Mouse (Mus musculus) erythroblast, adult 5-6 weeks (primary cell): ENCODE results near the gene Sdcbp2. TPM values are rescaled to one million over a fixed set of nuclear protein-coding genes. Genes with fewer than 3 reads are reported as not detected.

Source experiments
- ATAC-seq: replicated peaks from 2 replicates; pipeline ENCODE4 v1.8.0; 2016; ENCODE audit warnings: moderate number of reproducible peaks, mild to moderate bottlenecking, moderate TSS enrichment, inconsistent platforms; ENCODE audit not compliant: poor library complexity, low FRiP score, severe bottlenecking
- total RNA-seq, 2 experiments: library from RNA; stranded (forward) in 1 of 2; stranded (reverse) in 1 of 2; fragments of 150-400 nt in 1 of 2; fragments of 200-764, 138-1000 nt in 1 of 2; gene quantifications; 2 replicates each; pipeline versions ENCODE4 v1.2.3 to v1.2.4; 2015 to 2017; ENCODE audit warnings: low replicate concordance in 2 of 2

Sdcbp2 gene
- total RNA-seq, 2 experiments from 2014 or later: not detected

GRCm38 (mm10) chr2:151626296-151626695 is 53.9 kb downstream of the Sdcbp2 start:
- no peak for ATAC-seq

- ATAC-seq: no peak
Measured at GRCm38 (mm10) chr2:151628011-151628410, 55.6 kb downstream of the Sdcbp2 start.

- ATAC-seq: no peak
Measured at GRCm38 (mm10) chr2:151629310-151629709, 56.9 kb downstream of the Sdcbp2 start.

- ATAC-seq: no peak
Measured at GRCm38 (mm10) chr2:151631406-151632158, 59.2 kb downstream of the Sdcbp2 start.

GRCm38 (mm10) chr2:151632159-151632814 is 59.9 kb downstream of the Sdcbp2 start, which contains the start of gene Snph:
TSS of gene Snph (minus strand) at chr2:151632593.
- no peak for ATAC-seq

- ATAC-seq: no peak
Measured at GRCm38 (mm10) chr2:151632982-151633381, 60.6 kb downstream of the Sdcbp2 start.

GRCm38 (mm10) chr2:151634903-151635302 is 62.5 kb downstream of the Sdcbp2 start:
- ATAC-seq: no peak

GRCm38 (mm10) chr2:151635362-151636014 is 63.1 kb downstream of the Sdcbp2 start:
- no peak for ATAC-seq

- no peak for ATAC-seq
Measured at GRCm38 (mm10) chr2:151636015-151636402, 63.6 kb downstream of the Sdcbp2 start.

Other genes starting within 250 kb of the Sdcbp2 start
- gene 4921509C19Rik, start 96.5 kb upstream of the Sdcbp2 start, total RNA-seq (2015; ENCODE audit: low replicate concordance): not detected in 2 replicates
- gene 4921509C19Rik, start 96.5 kb upstream of the Sdcbp2 start, total RNA-seq (2017; ENCODE audit: low replicate concordance): not detected in 2 replicates
- gene Nsfl1c, start 78.4 kb upstream of the Sdcbp2 start, total RNA-seq (2015; ENCODE audit: low replicate concordance): 4.8 and 16.1 TPM in 2 replicates
- gene Nsfl1c, start 78.4 kb upstream of the Sdcbp2 start, total RNA-seq (2017; ENCODE audit: low replicate concordance): 14.5 and 15.8 TPM in 2 replicates
- gene Fkbp1a, start 30.1 kb upstream of the Sdcbp2 start, total RNA-seq (2015; ENCODE audit: low replicate concordance): 11.3 and 18.0 TPM in 2 replicates
- 1.3 and 2.8 TPM in 2 replicates for gene Fkbp1a, start 30.1 kb upstream of the Sdcbp2 start, total RNA-seq (2017; ENCODE audit: low replicate concordance)
- not detected in 2 replicates for gene Snph, start 60.0 kb downstream of the Sdcbp2 start, total RNA-seq (2015; ENCODE audit: low replicate concordance)
- gene Snph, start 60.0 kb downstream of the Sdcbp2 start, total RNA-seq (2017; ENCODE audit: low replicate concordance): not detected in 2 replicates
- not detected in 2 replicates for gene Rad21l, start 95.9 kb downstream of the Sdcbp2 start, total RNA-seq (2015; ENCODE audit: low replicate concordance)
- not detected in 2 replicates for gene Rad21l, start 95.9 kb downstream of the Sdcbp2 start, total RNA-seq (2017; ENCODE audit: low replicate concordance)
- not detected in 2 replicates for gene Tmem74b, start 129.4 kb downstream of the Sdcbp2 start, total RNA-seq (2015; ENCODE audit: low replicate concordance)
- not detected in 2 replicates for gene Tmem74b, start 129.4 kb downstream of the Sdcbp2 start, total RNA-seq (2017; ENCODE audit: low replicate concordance)
- gene Psmf1, start 171.6 kb downstream of the Sdcbp2 start, total RNA-seq (2015; ENCODE audit: low replicate concordance): 77.2 and 98.4 TPM in 2 replicates
- 68.2 and 70.7 TPM in 2 replicates for gene Psmf1, start 171.6 kb downstream of the Sdcbp2 start, total RNA-seq (2017; ENCODE audit: low replicate concordance)